In genomic region chr6:23383004-23383347, GRCm38 (mm10) we compare ENCODE assay signal across 14 mouse cellular contexts.
DNase-seq lines count a peak whose midpoint lies in the region; ATAC-seq and TF ChIP-seq lines count a peak whose summit lies in the region.
"Had no signal": no experiment of that assay in that cellular context is flagged by ENCODE, and none has a peak within 500 bp of the region (broad histone marks: within the 10 kb centered on the region; RNA-seq: fewer than 3 reads in every experiment).

No protein-coding gene starts in this region.

- peaks cover 18% of the 10 kb centered on the region for H3K27me3 ChIP-seq in forebrain, embryonic 14.5 days (replicated peaks; ENCODE audit: control insufficient read depth, insufficient read depth, low read length)
- H3K27me3 ChIP-seq in hindbrain, postnatal 0 days (ENCODE audit: insufficient read depth, low read length) = no peaks in the 10 kb centered on the region
- peaks cover 16% of the 10 kb centered on the region for H3K27me3 ChIP-seq in midbrain, embryonic 16.5 days (ENCODE audit: control insufficient read depth, insufficient read depth, low read depth, low read length)
- H3K27me3 ChIP-seq: limb, embryonic 15.5 days had no signal

- H3K36me3 ChIP-seq in forebrain, embryonic 14.5 days (ENCODE audit: control insufficient read depth, insufficient read depth, low read length) = no peaks in the 10 kb centered on the region
- no peaks in the 10 kb centered on the region for H3K36me3 ChIP-seq in hindbrain, postnatal 0 days (ENCODE audit: insufficient read depth, low read length)
- no peaks in the 10 kb centered on the region for H3K36me3 ChIP-seq in midbrain, embryonic 16.5 days (ENCODE audit: control insufficient read depth, insufficient read depth, low read length)
- H3K36me3 ChIP-seq: limb, embryonic 15.5 days had no signal

- ATAC-seq in forebrain, embryonic 14.5 days = peak; percentile 78
- ATAC-seq in hindbrain, postnatal 0 days = peak; percentile 49; the same call in 1 of the 2 replicates
- ATAC-seq in midbrain, embryonic 16.5 days = peak; percentile 74
- no peak for ATAC-seq in CD4-positive, CD25-positive, alpha-beta regulatory T cell, adult 4 months
- ATAC-seq: intestine, postnatal 0 days had no signal

- no peaks in the 10 kb centered on the region for H3K9me3 ChIP-seq in forebrain, embryonic 14.5 days (replicated peaks; ENCODE audit: control insufficient read depth, low read length)
- no peaks in the 10 kb centered on the region for H3K9me3 ChIP-seq in hindbrain, postnatal 0 days (ENCODE audit: low read length)
- H3K9me3 ChIP-seq in midbrain, embryonic 16.5 days (replicated peaks; ENCODE audit: control insufficient read depth, low read length, poor library complexity, severe bottlenecking) = no peaks in the 10 kb centered on the region
- H3K9me3 ChIP-seq: limb, embryonic 15.5 days had no signal

- H3K4me3 ChIP-seq in forebrain, embryonic 14.5 days (ENCODE audit: low read depth, low read length) = no peak overlapping the region
- H3K4me3 ChIP-seq in hindbrain, postnatal 0 days (ENCODE audit: low read length) = peak overlapping the region; percentile 7; the same call in 1 of the 2 replicates
- no peak overlapping the region for H3K4me3 ChIP-seq in midbrain, embryonic 16.5 days (ENCODE audit: low read depth, low read length)
- H3K4me3 ChIP-seq: limb, embryonic 15.5 days had no signal

- peak; percentile 25 for DNase-seq in embryo, embryonic 9.5 days (ENCODE audit: extremely low spot score)
- DNase-seq in forebrain, embryonic 14.5 days (ENCODE audit: low spot score) = no peak
- no peak for DNase-seq in hindbrain, postnatal 0 days (ENCODE audit: low spot score)
- no peak for DNase-seq in spleen, postnatal 10 days (ENCODE audit: low spot score in 2 of 2)
- no peak for DNase-seq in ovary, adult 18-20 months (ENCODE audit: low spot score)
- DNase-seq in left cerebral cortex, adult 8-10 months (ENCODE audit: low spot score in 2 of 2) = no peak
- DNase-seq: cerebellum, postnatal 36 days; heart, adult 11 months; heart, postnatal 10 days; thymus, postnatal 14 days had no signal

- TF ChIP-seq CTCF in hindbrain, postnatal 0 days (IDR thresholded peaks at IDR 0.05; ENCODE audit: low read depth) = no peak

- peak overlapping the region; percentile 41 for H3K4me2 ChIP-seq in forebrain, embryonic 14.5 days (ENCODE audit: low read length)
- H3K4me2 ChIP-seq in hindbrain, postnatal 0 days (ENCODE audit: low read depth, low read length) = peak overlapping the region; percentile 41
- peak overlapping the region; percentile 31; the same call in 1 of the 2 replicates for H3K4me2 ChIP-seq in midbrain, embryonic 16.5 days (ENCODE audit: low read length)
- H3K4me2 ChIP-seq: limb, embryonic 15.5 days had no signal

- no peak overlapping the region for H3K27ac ChIP-seq in forebrain, embryonic 14.5 days (ENCODE audit: low read depth, low read length)
- H3K27ac ChIP-seq in hindbrain, postnatal 0 days = no peak overlapping the region
- no peak overlapping the region for H3K27ac ChIP-seq in midbrain, embryonic 16.5 days (ENCODE audit: low read length)
- H3K27ac ChIP-seq: limb, embryonic 15.5 days had no signal

- peaks cover 13% of the 10 kb centered on the region for H3K4me1 ChIP-seq in forebrain, embryonic 14.5 days (ENCODE audit: control insufficient read depth, insufficient read depth, low read length)
- 0 out of 2 replicates have a peak, but pooled peaks cover 3% of the 10 kb centered on the region for H3K4me1 ChIP-seq in hindbrain, postnatal 0 days (ENCODE audit: insufficient read depth, low read length)
- peaks cover 12% of the 10 kb centered on the region for H3K4me1 ChIP-seq in midbrain, embryonic 16.5 days (ENCODE audit: control insufficient read depth, insufficient read depth, low read length)

- no peak overlapping the region for H3K9ac ChIP-seq in forebrain, embryonic 14.5 days (ENCODE audit: low read length)
- H3K9ac ChIP-seq in hindbrain, postnatal 0 days (replicated peaks; ENCODE audit: low read length) = no peak overlapping the region
- no peak overlapping the region for H3K9ac ChIP-seq in midbrain, embryonic 16.5 days (ENCODE audit: low read depth, low read length)
- H3K9ac ChIP-seq: limb, embryonic 15.5 days had no signal

- WGBS in forebrain, embryonic 14.5 days = 0% methylated on average over 1 of the region's 1 CpGs
- 53% methylated on average over 1 of the region's 1 CpGs for WGBS in hindbrain, postnatal 0 days
- 15% methylated on average over 1 of the region's 1 CpGs for WGBS in midbrain, embryonic 16.5 days
